Mouse (Mus musculus) liver, embryonic 14.5 days (tissue): ENCODE measurements around the gene Tor4a. TPM values are rescaled to one million over a fixed set of nuclear protein-coding genes. Genes with fewer than 3 reads are reported as not detected.
A peak's percentile ranks its signal among the peaks of the same experiment; 100 is the strongest.

Experiments
- ATAC-seq: fragments of 200-750 bp; cut with Nextera tagmentation; 2 replicates; pipeline ENCODE4 v1.8.0; 2017; ENCODE audit warnings: moderate number of reproducible peaks, mild to moderate bottlenecking, moderate library complexity; ENCODE audit not compliant: insufficient read depth
- DNase-seq, 3 experiments: peaks; one replicate each; pipeline ENCODE4 v3.0.0-alpha.2; 2012 to 2013; ENCODE audit warnings: low read depth in 3 of 3, low spot score in 3 of 3
- H3K27ac ChIP-seq: fragments of 300-500 bp; sonication (generic); 2 replicates; pipeline ENCODE4 v1.5.1; 2014; ENCODE audit warnings: moderate library complexity, mild to moderate bottlenecking, control low read depth, inconsistent platforms
- H3K27me3 ChIP-seq: fragments of 300-500 bp; sonication (generic); 2 replicates; pipeline ENCODE4 v1.6.1; 2014; ENCODE audit warnings: mild to moderate bottlenecking, low read length, moderate library complexity; ENCODE audit not compliant: control insufficient read depth, insufficient read depth
- H3K36me3 ChIP-seq: fragments of 300-500 bp; sonication (generic); replicated peaks from 2 replicates; pipeline ENCODE4 v1.6.1; 2014; ENCODE audit warnings: low read depth; ENCODE audit not compliant: control insufficient read depth, insufficient read depth
- H3K4me1 ChIP-seq, 2 experiments: fragments of 200-500 bp in 1 of 2; fragments of 300-500 bp in 1 of 2; sonication (generic) in 1 of 2; replicated peaks; 2 replicates each; pipeline ENCODE4 v1.6.1; 2012 to 2014; ENCODE audit warnings: antibody characterized with exemption in 1 of 2, inconsistent platforms in 1 of 2, low read length in 1 of 2; ENCODE audit not compliant: control insufficient read depth in 2 of 2, insufficient read depth in 2 of 2
- H3K4me2 ChIP-seq: fragments of 300-500 bp; sonication (generic); 2 replicates; pipeline ENCODE4 v1.6.1; 2014; ENCODE audit warnings: low read depth, mild to moderate bottlenecking, control low read depth, moderate library complexity
- H3K4me3 ChIP-seq, 2 experiments: fragments of 200-500 bp in 1 of 2; fragments of 300-500 bp in 1 of 2; sonication (generic) in 1 of 2; 2 replicates each; pipeline ENCODE4 v1.5.1; 2012 to 2014; ENCODE audit warnings: low read depth in 2 of 2, low read length in 2 of 2, mild to moderate bottlenecking in 2 of 2, control low read depth in 1 of 2, inconsistent platforms in 1 of 2, moderate library complexity in 1 of 2; ENCODE audit not compliant: insufficient read depth in 1 of 2
- H3K9ac ChIP-seq: fragments of 300-500 bp; sonication (generic); replicated peaks from 2 replicates; pipeline ENCODE4 v1.6.1; 2014; ENCODE audit warnings: mild to moderate bottlenecking, control low read depth, moderate library complexity
- H3K9me3 ChIP-seq: fragments of 300-500 bp; sonication (generic); 2 replicates; pipeline ENCODE4 v1.6.1; 2016; ENCODE audit warnings: low read length, mixed read lengths; ENCODE audit not compliant: control insufficient read depth
- CTCF ChIP-seq: IDR thresholded peaks from 2 replicates; pipeline ENCODE4 v1.5.1; 2016; ENCODE audit warnings: antibody characterized with exemption, low read depth, control low read depth
- EP300 ChIP-seq: IDR thresholded peaks from 2 replicates; pipeline ENCODE4 v1.6.1; 2016; ENCODE audit warnings: antibody characterized with exemption, low read depth
- WGBS: fragments of 180-500 bp; shearing (Covaris S2); extraction: QIAGEN DNeasy Blood & Tissue Kit; methylation state at CpG from one replicate; pipeline ENCODE4 v1.1.7; 2014; ENCODE audit not compliant: insufficient replicate concordance; 5-methylcytosine and 5-hydroxymethylcytosine counted together
- polyA plus RNA-seq, 2 experiments: library from polyadenylated mRNA; depleted of rRNA in 1 of 2; stranded (reverse) in 1 of 2; unstranded in 1 of 2; fragments of >200 nt; fragmentation: Nextera tagmentation in 1 of 2; extraction: Ambion mirVana in 1 of 2; gene quantifications; 2 replicates each; pipeline versions ENCODE4 v1.2.1 to v1.2.3; 2012 to 2014

Tor4a gene
- polyA plus RNA-seq, 2 experiments, result 3.7 to 4.9 TPM

DNA sequence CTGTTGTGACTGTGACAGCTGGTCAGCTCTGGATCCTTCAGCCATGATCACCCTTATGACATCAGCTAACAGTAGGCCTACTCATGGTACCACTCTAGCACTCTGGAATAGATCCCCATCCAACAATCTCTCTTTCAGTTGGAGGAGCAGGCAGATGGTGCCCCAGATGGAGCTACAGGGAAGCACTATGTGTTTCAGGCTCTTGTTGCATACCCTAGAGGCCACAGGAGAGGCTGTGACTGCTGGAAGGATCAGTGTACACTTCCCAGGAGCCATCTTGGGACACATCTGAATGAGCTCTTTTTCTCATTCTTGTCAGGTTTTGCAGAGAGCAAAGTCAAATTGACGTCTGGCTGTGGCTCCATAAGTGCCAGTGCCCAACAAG is 24.9 kb downstream of the Tor4a start:
- 78% methylated on average over 1 of the region's 1 CpGs for WGBS
- Histone ChIP-seq H3K36me3 (no peaks in the 10 kb centered on the region), H3K4me3 (no peak overlapping the region), H3K4me2 (no peak overlapping the region), H3K9me3 (no peaks in the 10 kb centered on the region), H3K27me3 (no peaks in the 10 kb centered on the region), H3K4me1 (peaks cover 32 to 46% of the 10 kb centered on the region in 2 experiments), H3K27ac (no peak overlapping the region), H3K9ac (no peak overlapping the region)
- ATAC-seq, result no peak
- DNase-seq, result no peak
- TF ChIP-seq EP300 (no peak), CTCF (no peak)

DNA sequence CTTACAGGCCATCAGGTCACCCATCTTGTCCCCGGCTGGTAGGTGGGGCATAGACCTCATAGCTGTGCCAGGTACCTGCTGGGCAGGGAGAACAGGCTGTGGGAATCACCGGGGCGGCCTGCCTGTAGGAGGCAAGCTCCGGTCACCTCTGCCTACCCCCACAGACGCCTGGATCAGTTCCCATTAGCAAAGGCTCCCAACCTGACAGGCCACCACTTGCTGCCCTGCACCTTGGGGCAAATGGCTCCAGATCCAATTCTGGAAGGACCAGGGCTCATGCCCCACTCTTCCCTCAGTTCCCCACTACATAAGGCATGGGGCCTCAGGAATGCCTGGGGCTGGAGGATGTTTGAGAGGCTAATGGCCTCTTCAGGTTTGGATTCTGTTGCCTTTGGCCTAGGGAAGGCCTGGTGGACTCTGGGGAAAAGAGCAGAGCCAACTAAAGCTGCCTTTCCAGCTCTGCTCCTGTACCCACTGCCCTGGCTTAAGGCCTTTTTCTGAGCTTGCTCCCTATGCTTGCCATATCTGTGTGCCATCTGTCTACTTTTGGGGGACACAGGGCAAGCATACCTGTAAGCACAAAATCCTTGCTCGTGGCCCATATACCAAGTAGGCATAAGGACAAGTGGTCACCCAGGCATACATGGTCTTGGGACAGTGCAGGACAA is 25.5 kb downstream of the Tor4a start:
- Histone ChIP-seq H3K9me3 (no peaks in the 10 kb centered on the region), H3K4me1 (peaks cover 32 to 46% of the 10 kb centered on the region in 2 experiments), H3K4me2 (no peak overlapping the region), H3K4me3 (no peak overlapping the region), H3K9ac (no peak overlapping the region), H3K27ac (no peak overlapping the region), H3K27me3 (no peaks in the 10 kb centered on the region), H3K36me3 (no peaks in the 10 kb centered on the region)
- no peak for TF ChIP-seq CTCF
- TF ChIP-seq EP300, result no peak
- DNase-seq (no peak), ATAC-seq (no peak)
- 75% methylated on average over 6 of the region's 6 CpGs for WGBS

DNA sequence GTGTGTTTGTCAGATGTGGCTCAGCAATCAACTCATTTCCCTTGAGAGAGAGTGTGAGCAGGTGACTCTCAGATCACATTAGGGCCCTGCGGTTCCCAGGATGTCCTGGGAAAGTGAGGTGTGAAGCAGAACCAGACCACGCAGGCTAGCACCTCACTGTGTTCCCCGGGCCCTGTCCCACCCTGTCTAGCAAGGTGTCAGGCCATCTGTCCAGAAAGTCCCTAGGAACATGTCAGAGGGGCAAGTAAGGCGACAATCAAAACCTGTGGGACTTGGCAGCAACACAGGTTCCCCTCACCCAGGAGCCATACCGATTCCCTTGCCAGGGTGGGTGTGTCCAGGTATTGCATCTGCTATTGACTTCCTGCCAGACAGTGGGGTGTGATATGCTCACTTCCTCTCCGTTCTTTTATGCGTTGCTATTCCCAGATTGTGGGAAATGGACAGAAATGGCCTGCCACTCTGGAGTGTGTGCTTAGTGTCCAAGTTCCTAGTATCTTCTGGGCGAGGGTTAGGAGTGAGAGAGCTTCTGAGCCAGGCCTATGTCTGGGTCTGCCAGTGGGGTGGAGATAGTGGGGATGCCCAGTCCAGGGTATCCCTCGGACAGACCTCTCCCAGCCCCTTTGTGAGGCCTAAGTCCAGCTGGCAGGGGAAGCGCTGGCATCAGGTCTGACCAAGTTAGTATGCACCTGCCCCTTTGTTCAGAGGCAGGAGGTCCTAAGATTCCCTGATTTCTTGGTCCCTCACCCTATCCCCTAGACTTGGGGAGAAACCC is 26.2 kb downstream of the Tor4a start:
- Histone ChIP-seq H3K4me1 (peaks cover 29 to 41% of the 10 kb centered on the region in 2 experiments), H3K9me3 (no peaks in the 10 kb centered on the region), H3K27me3 (no peaks in the 10 kb centered on the region), H3K4me3 (no peak overlapping the region), H3K9ac (no peak overlapping the region), H3K4me2 (no peak overlapping the region), H3K36me3 (no peaks in the 10 kb centered on the region), H3K27ac (no peak overlapping the region)
- TF ChIP-seq CTCF, result no peak
- no peak for TF ChIP-seq EP300
- ATAC-seq (no peak), DNase-seq (no peak)
- WGBS, result 49% methylated on average over 10 of the region's 10 CpGs

DNA sequence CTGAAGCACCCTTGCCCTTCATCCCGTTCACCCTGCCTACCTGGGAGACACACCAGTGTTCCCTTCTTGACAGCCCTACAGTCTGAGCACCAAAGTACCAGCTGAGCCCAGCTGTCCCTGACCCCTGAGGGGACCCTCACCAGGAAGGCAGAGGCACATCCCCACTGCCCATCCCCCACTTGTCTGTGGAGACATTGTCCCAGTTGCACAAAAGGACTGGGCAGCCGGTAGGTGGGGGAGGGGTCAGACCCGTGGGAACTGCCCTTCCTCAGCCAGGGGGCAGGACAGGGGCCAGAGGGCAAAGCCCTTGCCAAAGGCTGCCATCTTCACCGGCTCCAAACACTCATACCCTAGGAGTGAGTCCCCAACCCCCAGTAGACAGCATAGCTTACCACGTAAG is 26.9 kb downstream of the Tor4a start:
- Histone ChIP-seq H3K4me2 (no peak overlapping the region), H3K9me3 (no peaks in the 10 kb centered on the region), H3K36me3 (no peaks in the 10 kb centered on the region), H3K4me3 (no peak overlapping the region), H3K9ac (no peak overlapping the region), H3K27ac (no peak overlapping the region), H3K4me1 (peaks cover 22 to 34% of the 10 kb centered on the region in 2 experiments), H3K27me3 (no peaks in the 10 kb centered on the region)
- DNase-seq (no peak), ATAC-seq (no peak)
- 47% methylated on average over 5 of the region's 5 CpGs for WGBS
- no peak for TF ChIP-seq CTCF

DNA sequence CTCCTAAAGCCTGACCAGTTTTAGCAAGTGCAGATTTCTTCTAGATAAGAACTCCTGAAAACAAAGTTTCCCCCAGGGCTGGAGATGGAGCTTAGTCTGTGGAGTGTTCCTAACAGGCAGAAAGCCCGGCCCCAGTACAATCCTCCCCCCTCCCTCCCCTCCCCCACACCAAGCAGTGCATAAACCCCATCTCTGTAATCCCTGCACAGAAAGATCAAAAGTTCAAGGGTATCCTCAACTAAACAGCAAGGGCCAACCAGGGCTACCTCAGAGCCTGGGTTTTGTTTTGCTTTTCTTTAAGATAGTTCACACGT is 28.1 kb downstream of the Tor4a start:
- DNase-seq (no peak), ATAC-seq (peak; percentile 13; the same call in 1 of the 2 replicates)
- Histone ChIP-seq H3K4me1 (peaks cover 17 to 25% of the 10 kb centered on the region in 2 experiments), H3K9ac (peak overlapping the region; percentile 54; the same call in 1 of the 2 replicates), H3K4me3 (no peak overlapping the region), H3K9me3 (no peaks in the 10 kb centered on the region), H3K4me2 (peak overlapping the region; percentile 63), H3K36me3 (no peaks in the 10 kb centered on the region), H3K27me3 (no peaks in the 10 kb centered on the region), H3K27ac (no peak overlapping the region)
- TF ChIP-seq CTCF (no peak), EP300 (no peak)
- WGBS, result 23% methylated on average over 2 of the region's 2 CpGs
